Mouse (Mus musculus): ENCODE data around the gene Helq.

DNA sequence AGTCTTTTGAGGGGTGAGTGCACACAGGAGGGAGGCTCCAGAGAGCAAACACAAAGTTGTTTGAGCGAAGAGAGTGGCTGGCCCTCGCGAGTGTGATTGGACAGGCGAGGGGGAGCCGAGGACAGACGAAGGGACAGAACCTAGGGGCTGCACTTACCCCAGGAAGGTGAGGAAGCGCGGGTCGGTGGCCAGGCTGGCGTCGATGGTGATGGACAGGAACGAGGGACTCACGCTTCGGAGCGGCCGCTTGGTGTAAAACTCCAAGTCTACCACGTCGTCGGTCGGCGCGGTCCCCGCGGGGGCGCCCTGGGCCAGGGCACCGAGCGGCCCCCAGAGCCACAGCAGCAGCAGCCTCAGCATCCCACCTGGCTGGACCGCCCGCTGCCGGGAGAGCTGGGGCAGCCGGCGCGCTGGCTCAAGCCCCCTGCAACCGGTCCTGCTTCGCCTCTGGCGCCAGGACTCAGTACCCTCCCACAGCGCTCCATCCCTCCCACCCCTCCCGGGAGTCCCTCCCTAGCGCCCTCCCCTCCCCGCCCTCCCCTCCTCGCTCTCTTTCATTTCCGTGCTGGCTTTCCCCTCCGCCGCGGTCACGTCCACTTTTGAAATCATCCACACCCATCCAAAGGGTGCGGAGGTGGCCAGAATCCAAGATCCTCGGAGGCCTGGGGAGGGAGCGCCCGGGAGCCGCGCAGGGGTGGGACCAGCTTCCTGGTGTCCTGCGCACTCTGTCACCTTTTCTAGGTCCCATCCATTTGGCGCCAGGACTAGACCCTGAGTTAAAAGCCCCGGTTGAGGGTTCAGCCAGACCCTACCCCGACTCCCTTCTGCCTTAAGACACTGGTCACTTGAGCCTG is 78.9 kb downstream of the Helq start, which contains the start of gene Hpse:
- TF ChIP-seq CTCF (IDR thresholded peaks at IDR 0.05; ENCODE audit: insufficient read depth, low read length) (no peak), POLR2A (IDR thresholded peaks at IDR 0.05; ENCODE audit: borderline replicate concordance, extremely low read depth, low read depth, low read length) (no peak)

All from lung, adult 2 months (tissue).